Mouse (Mus musculus) forebrain, embryonic 10.5 days (tissue): ENCODE measurements at regions not wholly inside any gene's neighbourhood (a gene's known extent, or its start where the extent isn't known, plus 50 kb on each side); places are given as distances from the start of the nearest gene placed in this dataset.

Experiments used
- DNase-seq: peaks from one replicate; pipeline ENCODE4 v3.0.0-alpha.2; 2017; ENCODE audit warnings: low spot score; ENCODE audit errors: extremely low spot score
- H3K27ac ChIP-seq: fragments of 300-500 bp; sonication (generic); 2 replicates; pipeline ENCODE4 v1.5.1; 2016; ENCODE audit warnings: mild to moderate bottlenecking
- H3K27me3 ChIP-seq: fragments of 300-500 bp; sonication (generic); 2 replicates; pipeline ENCODE4 v1.6.1; 2016; ENCODE audit warnings: mild to moderate bottlenecking; ENCODE audit not compliant: poor library complexity, severe bottlenecking
- H3K36me3 ChIP-seq: fragments of 300-500 bp; sonication (generic); replicated peaks from 2 replicates; pipeline ENCODE4 v1.6.1; 2016; ENCODE audit warnings: mild to moderate bottlenecking, moderate library complexity
- H3K4me1 ChIP-seq: fragments of 300-500 bp; sonication (generic); 2 replicates; pipeline ENCODE4 v1.6.1; 2016
- H3K4me3 ChIP-seq: fragments of 300-500 bp; sonication (generic); 2 replicates; pipeline ENCODE4 v1.5.1; 2016; ENCODE audit warnings: mild to moderate bottlenecking, moderate library complexity
- H3K9me3 ChIP-seq: fragments of 300-500 bp; sonication (generic); 2 replicates; pipeline ENCODE4 v1.6.1; 2016; ENCODE audit warnings: mild to moderate bottlenecking, moderate library complexity
- WGBS: fragments of 180-500 bp; shearing (Covaris S2); methylation state at CpG from one replicate; pipeline ENCODE4 v1.1.7; 2016; 5-methylcytosine and 5-hydroxymethylcytosine counted together

GRCm38 (mm10) chr9:115612908-115613307 lies 296.3 kb upstream of the Gadl1 start:
- Histone ChIP-seq H3K36me3 (no peaks in the 10 kb centered on the region), H3K9me3 (no peaks in the 10 kb centered on the region), H3K27ac (no peak overlapping the region), H3K4me1 (no peaks in the 10 kb centered on the region), H3K27me3 (no peaks in the 10 kb centered on the region), H3K4me3 (no peak overlapping the region)
- no peak for DNase-seq
- 80% methylated on average over 6 of the region's 6 CpGs for WGBS

DNA sequence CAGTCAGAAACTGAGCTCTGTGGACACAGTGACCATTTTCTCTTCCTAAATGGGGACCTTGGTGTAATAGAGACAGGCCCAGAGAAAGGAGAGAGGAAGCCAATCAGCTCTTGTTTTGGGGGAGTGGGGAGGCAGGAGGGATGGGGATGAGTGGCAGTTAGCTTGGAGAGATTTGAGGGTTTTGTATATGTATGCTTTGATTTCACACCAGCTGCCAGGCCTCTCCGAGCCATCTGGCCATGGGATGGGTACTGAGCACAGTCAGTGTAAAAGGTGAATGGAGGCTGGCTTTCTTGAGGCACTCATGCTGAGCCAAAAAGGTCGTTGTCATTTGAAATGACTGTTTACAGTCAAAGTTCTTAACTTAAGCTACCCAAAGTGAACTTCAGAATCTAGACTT lies 295.2 kb upstream of the Gadl1 start:
- Histone ChIP-seq H3K27ac (no peak overlapping the region), H3K9me3 (no peaks in the 10 kb centered on the region), H3K4me1 (no peaks in the 10 kb centered on the region), H3K27me3 (no peaks in the 10 kb centered on the region), H3K36me3 (no peaks in the 10 kb centered on the region), H3K4me3 (no peak overlapping the region)
- DNase-seq, result no peak
- WGBS, result 78% methylated on average over 2 of the region's 2 CpGs

- H3K9me3 ChIP-seq, result no peaks in the 10 kb centered on the region
- no peaks in the 10 kb centered on the region for H3K27me3 ChIP-seq
- no peaks in the 10 kb centered on the region for H3K4me1 ChIP-seq
- no peaks in the 10 kb centered on the region for H3K36me3 ChIP-seq
- DNase-seq, result no peak
- 94% methylated on average over 6 of the region's 6 CpGs for WGBS
- H3K4me3 ChIP-seq, result no peak overlapping the region
- no peak overlapping the region for H3K27ac ChIP-seq
Observed at GRCm38 (mm10) chr9:115617909-115618308, 291.3 kb upstream of the Gadl1 start.

DNA sequence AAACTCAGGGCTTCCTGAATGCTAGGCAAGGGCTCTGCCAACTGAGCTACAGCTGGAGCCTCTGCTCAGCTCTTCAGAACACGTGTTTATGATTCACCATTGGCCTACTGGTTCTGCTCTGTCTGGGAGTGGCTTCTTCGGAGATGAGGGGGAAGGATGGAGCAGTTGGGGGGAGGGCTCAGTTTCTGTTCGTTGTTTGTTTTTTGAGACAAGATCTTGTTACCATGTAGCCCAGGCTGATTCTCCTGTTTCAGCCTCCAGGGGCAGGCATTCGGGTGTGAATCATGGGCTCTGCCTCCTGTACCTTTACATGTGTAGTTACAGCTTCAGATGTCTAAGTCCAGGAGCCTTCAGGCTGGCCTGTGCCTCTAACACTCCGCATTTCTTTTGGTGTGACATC lies 285.3 kb upstream of the Gadl1 start:
- DNase-seq, result no peak
- H3K4me3 ChIP-seq, result no peak overlapping the region
- H3K4me1 ChIP-seq, result no peaks in the 10 kb centered on the region
- H3K27ac ChIP-seq, result no peak overlapping the region
- H3K9me3 ChIP-seq, result no peaks in the 10 kb centered on the region
- 60% methylated on average over 5 of the region's 5 CpGs for WGBS
- H3K27me3 ChIP-seq, result no peaks in the 10 kb centered on the region
- no peaks in the 10 kb centered on the region for H3K36me3 ChIP-seq

DNA sequence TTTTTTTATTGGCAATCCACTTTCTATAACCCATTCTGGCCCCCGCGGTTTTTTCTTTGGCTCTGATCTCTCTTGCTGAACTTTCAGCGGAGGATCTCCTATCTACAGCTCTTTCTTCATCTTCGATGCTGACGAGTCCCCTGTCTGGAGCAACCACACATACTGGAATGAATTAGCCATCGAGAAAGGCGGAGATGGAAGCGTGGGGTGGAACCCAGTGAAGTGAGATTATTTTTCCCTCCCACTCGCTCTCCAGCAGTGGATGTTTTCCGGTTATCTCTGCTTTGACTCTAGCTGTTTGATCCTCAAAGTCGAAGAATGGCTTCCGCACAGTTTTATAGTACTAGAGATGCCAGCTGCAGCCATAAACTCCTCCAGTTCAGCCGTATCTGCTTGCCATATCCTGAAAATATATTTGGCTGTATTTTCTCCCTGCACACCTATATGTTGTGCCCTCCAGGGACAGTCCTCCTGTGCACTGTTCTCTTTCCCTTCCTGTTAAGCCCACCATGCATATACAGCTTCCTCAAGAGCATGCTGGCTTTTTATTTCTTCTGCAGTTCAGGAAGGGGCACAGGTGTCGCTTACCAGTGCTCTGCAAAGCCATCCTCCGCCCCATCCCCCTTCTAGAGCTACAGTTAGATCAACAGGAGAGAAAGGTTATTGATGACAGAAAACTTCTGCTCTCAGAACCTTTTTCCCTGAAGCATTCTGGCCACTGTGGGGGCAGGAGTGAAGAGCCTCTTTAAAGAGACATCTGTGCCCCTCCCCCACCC lies 284.3 kb upstream of the Gadl1 start:
- Histone ChIP-seq H3K27me3 (no peaks in the 10 kb centered on the region), H3K4me3 (no peak overlapping the region), H3K36me3 (no peaks in the 10 kb centered on the region), H3K27ac (no peak overlapping the region), H3K4me1 (no peaks in the 10 kb centered on the region), H3K9me3 (no peaks in the 10 kb centered on the region)
- 89% methylated on average over 15 of the region's 15 CpGs for WGBS
- no peak for DNase-seq

DNA sequence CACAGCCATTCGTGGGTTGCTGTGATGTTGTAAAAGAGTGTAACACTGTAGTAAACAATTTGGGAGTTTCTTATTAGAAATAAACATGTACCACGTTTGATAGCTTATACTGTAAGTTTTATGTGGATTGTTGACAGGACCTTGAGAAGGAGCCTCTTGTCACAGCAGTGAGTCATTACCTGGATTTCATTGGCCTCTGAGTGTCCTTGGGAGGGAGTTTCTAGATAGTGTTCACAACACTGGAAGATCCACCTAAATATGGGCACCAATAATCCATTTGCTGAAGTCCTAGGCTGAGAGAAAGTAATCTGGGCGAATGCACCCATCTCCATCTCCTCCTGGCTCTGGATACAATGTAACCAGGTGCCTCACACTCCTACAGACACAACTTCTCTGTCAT lies 281.7 kb upstream of the Gadl1 start:
- 89% methylated on average over 3 of the region's 3 CpGs for WGBS
- no peak for DNase-seq
- Histone ChIP-seq H3K9me3 (no peaks in the 10 kb centered on the region), H3K36me3 (no peaks in the 10 kb centered on the region), H3K27ac (no peak overlapping the region), H3K4me1 (no peaks in the 10 kb centered on the region), H3K4me3 (no peak overlapping the region), H3K27me3 (no peaks in the 10 kb centered on the region)

- 84% methylated on average over 6 of the region's 6 CpGs for WGBS
- Histone ChIP-seq H3K9me3 (no peaks in the 10 kb centered on the region), H3K4me3 (no peak overlapping the region), H3K36me3 (no peaks in the 10 kb centered on the region), H3K4me1 (peaks cover 14% of the 10 kb centered on the region), H3K27ac (no peak overlapping the region), H3K27me3 (no peaks in the 10 kb centered on the region)
- DNase-seq, result no peak
Observed at GRCm38 (mm10) chr9:115637114-115637513, 272.1 kb upstream of the Gadl1 start.

DNA sequence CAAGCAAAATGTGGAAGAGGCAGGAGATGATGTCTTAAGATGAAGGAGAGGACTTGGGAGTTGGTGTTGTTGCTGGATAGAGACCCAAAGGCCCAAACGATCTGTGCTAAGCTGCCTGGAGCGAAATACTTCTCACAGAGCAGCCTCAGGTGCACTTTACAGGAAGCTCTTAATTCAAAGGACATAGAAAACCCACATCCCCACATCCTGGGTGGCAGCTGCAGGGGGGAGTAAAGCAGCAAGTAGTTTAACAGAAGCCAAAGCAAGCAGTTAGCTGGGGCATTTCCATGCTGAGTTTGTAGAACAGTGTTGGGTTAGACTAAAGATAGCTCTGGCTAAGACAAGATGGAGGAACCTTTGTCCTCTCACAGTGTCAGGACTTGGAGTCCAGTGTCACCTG lies 268.5 kb upstream of the Gadl1 start:
- H3K4me1 ChIP-seq, result peaks cover 11% of the 10 kb centered on the region; the same call in 1 of the 2 replicates
- no peak overlapping the region for H3K4me3 ChIP-seq
- peaks cover 4% of the 10 kb centered on the region; the same call in 1 of the 2 replicates for H3K27me3 ChIP-seq
- no peak for DNase-seq
- H3K9me3 ChIP-seq, result no peaks in the 10 kb centered on the region
- 90% methylated on average over 2 of the region's 2 CpGs for WGBS
- H3K36me3 ChIP-seq, result no peaks in the 10 kb centered on the region
- no peak overlapping the region for H3K27ac ChIP-seq

DNA sequence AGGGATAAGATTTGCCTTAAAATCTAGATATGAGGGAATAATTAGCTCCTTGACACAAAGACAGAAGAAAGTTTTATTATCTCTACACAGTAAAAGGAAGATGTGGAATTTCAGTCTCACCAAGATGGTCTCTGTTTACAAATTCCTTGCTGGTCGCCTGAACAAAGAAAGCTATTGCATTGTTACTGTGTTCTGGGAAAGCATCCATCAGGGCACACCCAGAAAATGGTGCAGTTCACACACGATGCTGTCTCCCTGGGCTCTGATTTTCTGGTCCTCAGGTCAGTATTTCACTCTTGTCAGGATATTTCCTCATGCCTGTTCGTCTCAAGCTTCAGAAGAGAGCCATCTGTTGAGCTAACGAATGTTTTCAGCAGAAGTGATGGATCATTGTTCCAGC lies 267.2 kb upstream of the Gadl1 start:
- Histone ChIP-seq H3K36me3 (no peaks in the 10 kb centered on the region), H3K4me1 (peaks cover 18% of the 10 kb centered on the region; the same call in 1 of the 2 replicates), H3K4me3 (no peak overlapping the region), H3K27me3 (peaks cover 4% of the 10 kb centered on the region; the same call in 1 of the 2 replicates), H3K27ac (no peak overlapping the region), H3K9me3 (no peaks in the 10 kb centered on the region)
- DNase-seq, result no peak
- 77% methylated on average over 4 of the region's 4 CpGs for WGBS

DNA sequence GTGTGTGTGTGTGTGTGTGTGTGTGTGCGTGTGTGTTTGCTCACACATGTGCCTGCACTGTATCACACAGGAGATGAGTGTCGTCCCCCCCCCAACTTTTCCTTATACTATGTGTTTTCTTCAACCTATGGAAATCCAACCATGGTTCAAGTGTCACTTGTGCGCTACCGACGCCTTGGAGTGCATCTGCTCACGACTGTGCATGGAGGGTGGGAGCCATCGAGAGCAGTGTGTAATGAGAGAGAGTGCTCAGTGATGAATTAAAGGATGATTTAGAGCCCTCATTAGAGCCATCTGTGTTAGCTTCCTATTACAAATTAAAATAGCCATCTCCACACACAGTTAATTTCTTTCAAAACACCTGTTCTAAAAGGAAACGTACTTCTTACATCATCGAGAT lies 264.3 kb upstream of the Gadl1 start:
- H3K27ac ChIP-seq, result no peak overlapping the region
- H3K27me3 ChIP-seq, result peaks cover 4% of the 10 kb centered on the region; the same call in 1 of the 2 replicates
- H3K4me1 ChIP-seq, result peaks cover 15% of the 10 kb centered on the region; the same call in 1 of the 2 replicates
- no peak for DNase-seq
- 92% methylated on average over 9 of the region's 9 CpGs for whole genome bisulfite sequencing
- H3K4me3 ChIP-seq, result no peak overlapping the region
- no peaks in the 10 kb centered on the region for H3K36me3 ChIP-seq
- H3K9me3 ChIP-seq, result no peaks in the 10 kb centered on the region; the same call in 1 of the 2 replicates

DNA sequence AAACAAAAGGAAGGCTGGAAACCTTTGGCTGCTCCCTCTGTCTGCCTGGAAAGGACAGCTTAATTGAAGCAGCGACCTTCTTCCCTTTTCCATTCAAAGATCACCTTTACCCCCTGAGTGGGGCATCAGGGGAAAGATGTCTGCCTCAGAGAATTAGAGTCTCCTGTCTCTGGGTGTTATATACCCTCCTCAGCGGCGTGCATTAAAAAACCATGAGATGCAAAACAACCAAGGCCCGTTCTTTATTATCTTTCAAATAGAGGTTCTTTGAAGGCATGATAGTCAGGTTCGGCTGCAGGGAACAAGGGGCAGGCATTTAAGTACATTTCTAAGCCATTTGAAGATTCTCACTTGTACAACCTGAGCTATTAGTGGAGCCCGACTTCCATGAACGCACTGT lies 263.0 kb upstream of the Gadl1 start:
- DNase-seq, result no peak
- Histone ChIP-seq H3K27me3 (peaks cover 4% of the 10 kb centered on the region; the same call in 1 of the 2 replicates), H3K4me1 (peaks cover 13% of the 10 kb centered on the region; the same call in 1 of the 2 replicates), H3K4me3 (no peak overlapping the region), H3K27ac (no peak overlapping the region), H3K9me3 (no peaks in the 10 kb centered on the region; the same call in 1 of the 2 replicates), H3K36me3 (no peaks in the 10 kb centered on the region)
- 51% methylated on average over 7 of the region's 7 CpGs for WGBS

- Histone ChIP-seq H3K4me3 (no peak overlapping the region), H3K9me3 (peaks cover 6% of the 10 kb centered on the region; the same call in 1 of the 2 replicates), H3K4me1 (no peaks in the 10 kb centered on the region), H3K36me3 (no peaks in the 10 kb centered on the region), H3K27ac (no peak overlapping the region), H3K27me3 (peaks cover 35% of the 10 kb centered on the region)
- WGBS, result 93% methylated on average over 2 of the region's 2 CpGs
- DNase-seq, result no peak
Observed at GRCm38 (mm10) chr9:115651708-115652107, 257.5 kb upstream of the Gadl1 start.

- DNase-seq, result no peak
- no peaks in the 10 kb centered on the region for H3K36me3 ChIP-seq
- H3K27me3 ChIP-seq, result peaks cover 50% of the 10 kb centered on the region
- WGBS, result 96% methylated on average over 5 of the region's 5 CpGs
- H3K27ac ChIP-seq, result no peak overlapping the region
- H3K4me1 ChIP-seq, result no peaks in the 10 kb centered on the region
- H3K4me3 ChIP-seq, result no peak overlapping the region
- H3K9me3 ChIP-seq, result peaks cover 6% of the 10 kb centered on the region; the same call in 1 of the 2 replicates
Observed at GRCm38 (mm10) chr9:115653116-115653515, 256.1 kb upstream of the Gadl1 start.
